Mouse (Mus musculus) testis, postnatal 10 days (tissue): ENCODE data around the gene Pik3cd.
A peak's percentile ranks its signal among the peaks of the same experiment; 100 is the strongest.

Source experiments
- DNase-seq: peaks from one replicate; pipeline ENCODE4 v3.0.0; 2021; ENCODE audit warnings: low spot score

Pik3cd gene

DNA sequence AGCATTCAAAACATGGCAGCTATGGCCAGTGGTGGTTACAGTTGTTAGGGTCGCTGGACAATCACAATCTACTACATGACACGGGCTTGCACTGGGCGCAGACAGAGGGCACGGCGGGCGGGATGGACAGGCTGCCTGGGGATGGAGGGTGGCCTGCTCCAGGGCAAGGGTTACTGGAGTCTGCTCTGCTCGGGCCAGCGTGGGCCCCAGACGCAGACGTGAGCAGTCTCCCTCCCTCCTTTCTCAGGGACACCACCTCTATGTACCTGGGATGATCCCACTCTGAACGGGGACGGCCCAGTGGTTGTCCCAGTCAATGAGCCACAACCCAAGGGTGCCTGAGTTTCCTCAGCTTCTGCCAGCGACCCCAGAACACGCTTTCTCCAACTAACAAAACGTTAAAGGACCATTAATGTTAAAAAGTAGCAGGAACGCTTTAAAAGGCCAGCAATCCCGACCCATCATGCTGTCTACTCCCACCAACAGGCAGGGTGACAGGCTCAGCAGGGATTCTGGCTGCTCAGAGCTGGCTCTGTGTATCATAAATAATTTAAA is 22.6 kb upstream of the Pik3cd start:
- DNase-seq, result no peak

DNA sequence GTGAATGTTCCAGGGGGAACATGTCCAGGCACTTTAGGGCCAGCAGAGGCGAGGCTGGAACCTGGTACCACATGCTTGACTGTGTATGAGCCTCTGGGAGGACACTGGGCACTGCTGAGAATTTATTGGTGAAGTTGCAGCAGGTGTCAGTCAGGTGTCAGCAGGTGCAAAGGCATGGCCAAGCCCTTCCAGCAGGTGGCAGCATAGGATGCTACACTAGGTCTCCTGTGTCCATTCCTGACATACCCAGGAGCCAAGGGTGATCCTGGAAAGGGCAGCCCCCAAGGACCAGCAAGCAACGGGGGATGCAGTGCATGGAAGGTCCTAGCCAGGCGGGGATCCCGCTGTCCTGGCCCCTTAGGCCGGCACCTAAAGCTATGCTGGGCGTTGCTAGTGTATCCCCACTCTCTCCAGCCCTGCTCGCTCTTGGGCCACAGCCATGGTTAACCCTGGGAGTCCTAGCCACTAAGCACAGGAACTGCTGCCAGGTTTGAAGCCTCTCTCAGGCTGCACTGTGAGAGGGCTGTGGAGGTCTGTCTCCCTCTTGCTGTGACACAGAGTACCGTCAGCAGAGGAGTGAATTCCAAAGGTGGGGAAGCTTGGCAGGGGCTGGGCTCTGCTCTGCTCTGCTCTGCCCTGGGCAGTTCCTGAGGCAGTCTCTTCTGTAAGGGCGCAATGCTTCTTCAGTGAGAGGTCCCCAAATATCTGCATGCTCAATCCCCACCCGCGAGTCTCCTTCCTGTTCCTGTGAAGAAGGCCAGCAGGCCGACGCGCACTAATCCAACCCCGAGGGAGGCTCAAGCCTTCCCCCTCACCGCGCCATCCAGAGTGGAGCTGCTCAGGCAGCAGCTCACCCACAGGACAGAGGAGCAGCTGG is 21.7 kb upstream of the Pik3cd start:
- peak; percentile 78 for DNase-seq

DNA sequence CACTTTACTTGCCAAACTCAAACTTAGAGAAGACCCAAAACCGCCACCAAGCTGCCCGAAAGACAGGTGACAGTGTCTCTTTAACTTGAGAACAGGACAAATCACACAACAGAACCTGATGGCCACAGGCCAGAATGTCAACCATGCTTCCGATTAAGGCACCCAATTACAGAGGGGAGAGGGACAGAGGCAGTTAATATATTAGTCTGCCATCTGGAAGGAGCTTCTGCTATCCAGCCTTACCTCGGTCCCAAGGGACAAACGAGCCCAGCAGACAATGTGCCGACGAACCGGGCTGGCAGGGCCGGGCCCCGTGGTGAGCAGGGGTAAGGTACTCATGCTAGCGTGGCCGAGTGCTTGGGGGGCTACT is 20.6 kb upstream of the Pik3cd start:
- DNase-seq, result no peak

DNA sequence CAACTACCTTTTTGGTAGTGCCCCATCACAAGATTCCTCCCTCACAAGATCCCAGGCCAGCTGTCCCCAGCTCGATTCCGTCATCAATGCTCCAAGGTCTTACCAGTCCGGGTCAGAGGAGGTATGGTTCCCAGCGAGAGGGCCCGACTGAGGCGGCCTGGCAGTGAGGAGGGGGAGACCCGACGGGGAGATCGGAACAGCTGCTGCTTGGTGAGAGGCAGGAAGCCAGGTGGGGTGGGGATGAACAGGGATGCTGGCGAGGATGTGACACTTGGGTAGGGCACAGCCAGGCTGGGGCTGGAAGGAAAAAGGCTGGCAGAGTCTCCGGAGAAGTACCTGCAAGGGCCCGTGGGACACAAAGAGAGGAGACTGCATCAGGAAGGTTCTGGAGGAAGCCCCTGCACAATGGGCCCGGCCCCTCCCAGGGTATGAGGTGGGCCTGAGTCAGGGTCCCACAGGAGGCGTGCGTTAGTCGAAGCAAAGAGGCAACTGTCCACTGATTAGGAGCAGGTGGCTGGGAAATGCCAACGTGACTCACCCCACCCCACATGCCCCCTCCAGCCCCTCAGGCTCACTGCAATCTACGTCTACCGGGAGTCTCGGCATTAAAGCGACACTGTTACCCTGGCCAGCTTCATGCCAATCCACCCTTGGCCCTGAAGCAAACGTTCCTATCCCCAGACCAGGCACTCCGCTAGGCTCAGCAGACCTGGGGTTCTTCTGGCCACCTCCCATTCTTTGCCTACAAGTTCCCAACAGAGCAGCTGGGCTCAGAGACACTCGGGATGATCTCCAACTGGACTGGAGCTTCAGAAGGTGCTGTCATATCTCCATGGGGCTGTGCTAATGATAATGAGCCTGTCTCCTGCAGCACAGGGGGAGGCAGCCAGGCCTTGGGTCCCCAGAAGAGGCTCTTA is 20.0 kb upstream of the Pik3cd start:
- no peak for DNase-seq

DNA sequence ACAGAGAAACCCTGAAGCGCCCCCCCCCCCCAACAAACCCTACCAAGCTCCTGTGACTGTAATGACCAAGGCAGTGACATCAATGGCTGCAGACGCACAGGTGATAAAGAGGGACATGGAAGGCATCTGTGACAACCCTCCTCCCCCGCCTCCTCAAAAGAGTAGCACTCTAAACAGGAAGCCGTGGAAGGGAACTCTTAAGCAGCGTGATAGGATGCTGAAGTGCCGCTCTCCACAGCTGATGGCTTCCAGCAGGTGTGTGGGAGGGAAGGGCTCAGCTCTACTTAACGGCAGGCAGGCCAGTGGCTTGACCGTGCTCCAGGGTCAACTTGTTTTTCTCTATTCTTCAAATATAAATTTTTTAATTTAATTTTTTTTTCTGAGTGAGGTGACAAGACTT is 18.8 kb upstream of the Pik3cd start:
- DNase-seq, result no peak

DNA sequence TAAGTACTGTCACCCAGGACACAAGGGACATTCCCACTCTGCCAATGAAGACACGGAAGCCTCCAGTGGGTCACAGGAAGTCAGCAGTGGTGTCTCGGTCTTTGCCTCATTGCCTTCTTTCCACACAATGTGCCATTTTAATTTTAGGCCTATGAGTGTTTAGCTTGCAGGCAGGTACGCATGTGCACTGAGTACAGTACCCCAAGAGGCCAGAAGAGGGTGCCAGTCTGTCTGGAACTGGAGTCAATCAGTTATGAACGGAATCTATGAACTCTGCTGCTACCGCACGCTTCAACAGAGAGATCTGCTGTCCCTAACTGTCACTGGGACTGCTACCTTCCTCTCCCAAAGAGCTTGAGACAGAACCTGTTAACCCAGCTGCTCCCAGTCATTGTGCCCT is 17.3 kb upstream of the Pik3cd start:
- DNase-seq, result peak; percentile 66

DNA sequence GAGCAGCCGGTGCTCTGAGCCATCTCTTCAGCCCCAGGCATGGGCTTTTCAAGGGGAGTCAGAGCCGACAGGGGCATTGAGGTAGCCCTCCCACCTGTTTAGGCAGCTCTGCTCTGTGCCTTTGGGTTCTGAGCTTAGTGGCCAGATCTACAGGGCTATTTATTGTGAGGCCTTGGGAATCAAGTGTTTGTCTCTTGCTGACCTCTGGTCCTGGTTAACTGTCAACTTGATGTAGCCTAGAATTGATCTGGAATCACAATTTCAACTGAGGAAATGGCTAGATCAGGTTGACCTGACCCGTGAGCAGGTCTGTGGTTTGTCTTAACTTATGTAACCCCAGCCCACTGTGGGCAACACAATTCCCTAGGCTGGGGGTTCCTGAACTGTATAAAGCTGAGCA is 12.2 kb upstream of the Pik3cd start:
- no peak for DNase-seq

DNA sequence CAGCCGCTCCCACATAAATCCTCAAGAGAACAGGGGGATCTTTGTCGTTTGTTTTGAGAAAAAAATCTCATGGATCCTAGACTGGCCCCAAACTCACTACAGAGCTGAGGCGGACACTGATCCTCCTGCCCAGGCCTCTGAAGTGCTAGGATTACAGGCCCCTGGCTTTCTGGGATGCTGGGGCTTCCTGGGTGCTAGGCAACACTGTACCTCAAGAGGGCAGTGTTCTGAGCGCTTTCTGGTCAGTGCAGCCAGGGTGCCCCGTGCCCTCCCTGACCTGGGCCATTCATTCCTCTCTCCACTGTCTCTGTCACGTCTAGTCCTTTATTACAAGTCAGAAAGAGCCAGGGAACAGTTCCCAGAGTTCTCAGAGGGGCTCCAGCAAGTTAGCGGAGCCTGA is 9.6 kb upstream of the Pik3cd start:
- peak; percentile 75 for DNase-seq

DNA sequence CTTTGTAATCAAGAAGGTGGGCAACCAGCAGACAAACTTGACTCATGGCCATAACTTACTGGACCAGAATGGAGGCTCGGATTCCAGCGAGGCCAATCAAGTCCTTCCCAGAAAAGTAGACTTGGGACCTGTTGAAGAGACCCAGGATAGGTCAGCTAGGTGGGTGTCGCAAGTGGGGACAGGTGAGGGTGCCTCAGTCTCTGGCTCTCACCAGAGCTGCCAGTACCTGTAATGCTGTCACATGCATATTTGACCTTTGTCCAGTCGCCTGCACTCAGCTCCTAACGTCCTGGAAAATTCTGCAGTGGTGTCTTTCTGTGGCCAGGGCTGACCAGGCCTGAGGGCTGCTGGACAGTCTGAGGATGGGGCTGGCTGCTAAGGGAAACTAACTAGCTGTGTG is 9.1 kb upstream of the Pik3cd start:
- DNase-seq, result no peak

DNA sequence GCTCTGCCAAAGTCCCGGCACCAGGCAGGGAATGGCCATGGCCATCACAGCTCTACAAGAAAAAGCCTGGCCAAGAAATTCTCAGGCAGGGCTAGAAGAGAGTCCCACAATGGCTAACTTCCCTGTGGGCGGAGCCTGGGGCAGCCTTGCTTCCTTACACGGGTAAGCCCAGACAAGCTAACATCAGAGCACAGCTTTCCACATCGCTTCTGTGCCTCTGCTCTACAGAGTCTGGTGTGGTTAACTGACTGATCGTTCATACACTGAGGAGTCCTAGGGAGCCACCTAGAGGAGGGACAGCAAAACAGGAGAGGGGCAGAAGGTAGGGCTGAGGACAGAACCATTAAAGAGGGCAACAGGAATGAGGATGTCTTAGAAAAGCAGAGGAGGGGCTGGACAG is 8.1 kb upstream of the Pik3cd start:
- no peak for DNase-seq

DNA sequence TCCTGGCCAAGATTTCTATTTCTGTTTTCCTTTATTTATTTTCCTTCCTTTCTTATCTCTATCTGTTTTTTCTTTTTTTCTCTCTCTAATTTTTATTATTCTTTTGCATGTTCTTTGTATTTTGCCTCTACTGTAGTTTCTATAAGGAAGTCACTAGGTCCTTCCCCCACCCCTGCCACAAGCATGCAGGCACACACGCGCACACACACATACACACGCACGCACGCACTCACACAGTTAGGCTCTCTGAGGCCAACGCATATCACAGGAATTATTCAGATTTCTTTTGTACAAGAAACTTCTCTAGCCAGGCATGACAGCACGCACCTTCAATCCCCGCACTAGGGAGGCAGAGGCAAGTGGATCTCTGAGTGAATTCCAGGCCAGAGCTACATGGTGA is 3.6 kb upstream of the Pik3cd start:
- no peak for DNase-seq

DNA sequence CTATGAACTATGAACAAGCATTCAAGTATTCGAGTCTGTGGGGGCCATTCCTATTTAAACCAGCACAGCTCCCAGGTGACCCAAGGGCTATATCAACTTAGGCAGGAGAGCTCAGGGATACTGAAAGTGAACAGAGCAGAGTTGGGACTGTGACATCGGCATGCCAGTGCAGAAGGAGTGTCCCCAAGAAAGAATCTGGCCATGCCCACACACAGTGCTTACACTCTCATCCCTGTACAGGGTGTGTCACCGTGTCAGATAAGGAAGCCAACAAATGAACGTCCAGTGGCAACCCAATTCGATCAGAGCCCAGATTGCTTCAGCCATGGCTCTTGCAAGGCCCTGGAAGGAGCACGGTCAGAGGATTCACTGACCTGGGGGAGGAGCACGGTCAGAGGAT is 2.9 kb upstream of the Pik3cd start:
- no peak for DNase-seq

DNA sequence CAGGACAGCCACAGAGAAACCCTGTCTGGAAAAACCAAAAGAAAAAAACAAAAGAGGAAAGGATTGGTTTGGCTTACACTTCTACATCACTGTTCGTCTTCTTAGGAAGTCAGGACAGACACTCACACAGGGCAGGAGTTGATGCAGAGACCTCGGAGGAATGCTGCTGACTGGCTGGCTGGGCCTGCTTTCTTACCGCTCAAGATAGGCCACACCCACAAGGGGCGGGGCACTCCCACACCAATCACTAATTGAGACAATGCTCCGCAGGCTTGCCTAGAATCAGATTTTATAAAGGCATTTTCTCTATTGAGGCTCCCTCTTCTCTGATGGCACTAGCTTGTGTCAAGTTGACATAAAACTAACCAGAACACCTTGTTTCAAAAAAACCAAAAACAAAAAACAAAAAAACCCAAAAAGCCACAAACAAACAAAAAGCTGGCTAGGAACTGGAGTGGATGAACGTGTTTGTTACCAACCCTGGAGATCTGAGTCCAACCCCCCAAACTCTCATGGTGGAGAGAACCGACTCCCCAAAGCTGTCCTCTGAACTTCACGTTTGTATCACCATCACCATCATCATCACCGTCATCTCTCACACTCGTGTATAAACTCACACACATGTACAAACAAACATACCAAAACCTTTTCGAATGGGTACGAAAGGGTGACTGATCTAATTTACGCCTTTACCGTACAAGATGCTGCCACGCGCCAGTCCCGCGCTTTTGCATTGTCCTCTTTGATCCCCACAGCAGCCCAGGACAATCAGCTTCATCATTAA is 753 bp downstream of the Pik3cd start:
- peak; percentile 67 for DNase-seq

DNA sequence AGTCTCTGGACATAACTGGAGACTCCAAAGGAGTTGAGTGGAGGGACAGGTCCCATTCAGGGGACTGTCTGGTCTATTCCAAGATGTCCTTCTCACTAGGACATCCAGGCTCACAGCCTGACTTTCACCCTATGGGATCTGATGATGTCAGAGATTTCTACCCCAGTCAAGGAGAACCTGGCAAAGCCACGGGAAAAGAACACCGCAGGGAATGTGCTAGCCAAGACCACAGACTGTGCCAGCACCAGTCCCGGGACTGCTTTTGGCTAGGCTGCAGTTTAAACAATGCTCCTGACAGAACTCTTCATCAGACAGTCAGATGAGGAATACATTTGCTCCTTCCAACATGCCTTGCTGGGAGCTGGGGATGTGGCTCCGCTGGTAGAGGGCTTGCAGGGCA is 2.4 kb downstream of the Pik3cd start:
- no peak for DNase-seq

DNA sequence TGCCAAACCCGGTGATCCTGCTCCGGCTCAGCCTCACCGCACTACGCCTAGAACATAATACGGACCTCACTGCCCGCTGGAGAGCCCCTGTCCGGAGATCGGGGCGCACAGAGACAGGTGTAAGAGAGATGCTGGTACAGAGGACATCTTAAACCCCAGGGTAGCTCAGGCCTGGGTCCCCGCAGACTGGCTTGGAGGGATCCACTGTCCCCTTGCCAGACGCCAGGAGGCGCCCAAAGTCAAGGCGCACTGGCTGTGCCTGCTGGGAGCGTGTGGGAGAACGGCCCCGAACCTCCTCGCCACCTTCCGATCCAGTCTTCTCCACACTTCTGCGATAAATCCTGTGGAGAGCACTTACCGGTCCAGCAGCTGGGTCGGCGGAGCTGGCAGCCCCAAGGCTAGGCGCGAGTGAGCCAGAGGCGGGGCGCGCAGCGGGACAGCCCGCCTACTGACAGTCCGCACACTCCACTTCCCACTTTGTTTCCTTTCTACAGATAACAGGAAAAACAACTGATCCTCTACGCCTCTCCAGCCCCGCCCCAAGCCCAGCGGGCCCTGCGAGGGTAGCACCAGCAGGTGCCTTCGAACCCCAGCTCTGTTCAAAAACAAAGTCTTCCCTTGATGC is 4.1 kb downstream of the Pik3cd start:
- peak; percentile 64 for DNase-seq

DNA sequence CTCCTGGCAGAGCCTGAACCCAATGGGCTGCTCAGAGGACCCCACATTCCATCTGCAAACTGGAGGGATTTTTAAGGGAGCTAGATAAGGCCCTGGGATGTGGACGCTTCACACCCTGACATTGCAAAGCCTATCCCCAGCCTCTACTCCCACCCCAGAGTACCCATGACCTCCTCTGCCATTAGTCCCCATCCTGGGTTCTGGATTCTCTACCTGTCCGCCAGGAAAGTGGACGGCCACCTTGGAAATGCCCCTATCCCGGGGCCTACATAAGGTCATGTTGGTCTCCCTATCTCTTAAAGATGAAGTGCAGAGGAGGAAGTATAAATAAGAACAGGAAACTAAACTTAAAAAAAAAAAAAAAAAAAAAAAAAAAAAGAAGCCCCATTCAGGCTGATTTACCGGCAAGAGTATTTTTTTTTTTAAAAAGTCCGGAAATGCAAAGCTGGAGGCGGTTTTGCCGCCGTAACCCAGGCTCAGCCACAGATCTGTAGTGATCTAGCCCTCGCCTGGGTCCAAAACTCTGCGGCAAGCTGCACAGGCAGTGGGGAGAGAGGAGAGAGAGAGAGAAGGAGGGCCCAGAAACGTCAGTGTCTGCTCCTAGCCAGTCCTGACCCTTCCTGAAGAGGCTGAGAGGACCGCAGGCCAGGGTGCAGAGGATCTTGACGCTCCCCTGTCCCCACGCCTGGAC is 4.7 kb downstream of the Pik3cd start:
- no peak for DNase-seq

DNA sequence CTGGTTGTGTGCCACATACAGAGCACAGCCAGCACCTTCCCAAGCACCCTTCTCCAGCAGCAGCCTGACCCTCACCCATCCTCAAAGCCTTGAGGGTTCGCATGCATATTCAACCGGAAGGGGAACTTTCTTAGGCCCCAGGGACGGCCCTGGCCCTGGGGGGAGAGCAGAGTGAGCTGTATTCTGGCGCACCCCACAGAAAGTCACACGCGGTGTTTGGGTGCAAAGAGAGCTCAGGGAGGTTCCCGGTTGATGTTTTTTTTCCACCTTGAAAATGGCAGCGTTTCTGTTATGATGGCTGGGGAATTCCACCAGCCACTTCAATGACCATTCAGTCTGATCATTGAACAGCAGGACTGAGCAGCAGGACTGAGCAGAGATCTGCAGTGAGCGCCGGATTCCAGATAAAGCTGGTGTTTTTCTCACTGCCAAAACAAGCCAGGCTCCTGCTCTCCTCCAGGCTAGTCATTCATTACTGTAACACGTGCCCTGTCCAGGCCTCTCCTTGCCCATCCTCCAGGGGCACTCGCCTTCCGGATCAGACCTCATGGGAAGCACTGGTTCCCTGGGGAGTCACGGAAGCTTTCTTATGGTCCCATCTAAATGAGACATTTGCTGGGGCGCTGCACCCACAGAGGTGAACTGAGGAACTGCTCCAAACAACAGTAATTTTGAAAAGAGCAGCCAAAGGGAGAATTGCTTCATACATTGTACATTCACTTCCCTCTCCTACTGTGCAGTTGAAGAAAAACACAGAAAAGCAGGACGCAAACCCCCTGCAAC is 6.0 kb downstream of the Pik3cd start:
- no peak for DNase-seq

DNA sequence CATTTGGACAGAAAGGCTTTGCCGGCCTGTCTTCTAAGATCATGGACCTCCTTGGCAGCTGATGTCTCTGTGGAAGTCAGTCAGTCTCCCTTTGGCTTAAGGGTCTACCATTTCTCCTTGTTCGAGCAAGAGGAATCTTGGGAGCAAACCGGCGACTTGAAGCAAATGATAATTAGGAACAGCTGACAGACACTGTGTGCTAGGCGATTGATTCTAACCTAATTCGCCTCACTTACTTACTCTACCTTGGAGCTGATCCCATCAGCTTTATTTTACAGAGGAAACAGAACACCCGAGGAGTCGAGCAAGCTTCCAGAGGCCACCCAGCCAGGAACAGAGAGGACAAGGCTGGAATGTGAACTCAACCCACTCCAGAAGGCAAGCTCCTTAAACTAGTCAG is 11.0 kb downstream of the Pik3cd start:
- no peak for DNase-seq

DNA sequence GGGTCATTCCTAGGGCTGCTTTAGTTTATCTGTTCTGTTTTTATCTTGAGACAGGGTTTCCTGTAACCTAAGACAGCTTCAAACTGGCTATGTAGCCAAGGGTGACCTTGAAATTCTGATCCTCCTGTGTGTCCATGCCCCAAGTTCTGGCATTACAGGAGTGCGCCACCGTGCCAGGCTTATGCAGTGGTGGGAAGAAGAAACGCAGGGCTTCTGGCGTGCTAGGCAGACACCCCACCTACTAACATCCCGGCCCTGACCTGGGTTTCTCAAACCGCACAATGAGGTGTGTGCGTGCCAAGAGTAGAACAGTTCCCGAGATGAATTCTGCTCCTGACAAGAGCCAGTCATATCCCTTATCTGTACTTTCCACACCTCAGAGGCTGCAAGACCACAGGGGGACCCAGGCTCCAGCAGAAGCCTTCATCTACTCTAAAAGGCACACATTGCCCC is 11.5 kb downstream of the Pik3cd start:
- DNase-seq, result no peak
